Mouse (Mus musculus): ENCODE data around the gene Arid2.
"Not testable (repeated sequence)": the region's sequence is repeated elsewhere in the genome, so short reads cannot be mapped to it uniquely, and the experiment has no call there.

Arid2 gene

GRCm38 (mm10) chr15:96286015-96286934, 1.0 kb upstream of the Arid2 start:
- peak; percentile 94 to 95 for DNase-seq

- no peak for DNase-seq
Measured at GRCm38 (mm10) chr15:96286935-96287292, 404 bp upstream of the Arid2 start.

- DNase-seq = peak; percentile 43 to 61
Measured at GRCm38 (mm10) chr15:96287976-96288835, 888 bp downstream of the Arid2 start.

GRCm38 (mm10) chr15:96288836-96289390, 1.6 kb downstream of the Arid2 start:
- no peak for DNase-seq

DNA sequence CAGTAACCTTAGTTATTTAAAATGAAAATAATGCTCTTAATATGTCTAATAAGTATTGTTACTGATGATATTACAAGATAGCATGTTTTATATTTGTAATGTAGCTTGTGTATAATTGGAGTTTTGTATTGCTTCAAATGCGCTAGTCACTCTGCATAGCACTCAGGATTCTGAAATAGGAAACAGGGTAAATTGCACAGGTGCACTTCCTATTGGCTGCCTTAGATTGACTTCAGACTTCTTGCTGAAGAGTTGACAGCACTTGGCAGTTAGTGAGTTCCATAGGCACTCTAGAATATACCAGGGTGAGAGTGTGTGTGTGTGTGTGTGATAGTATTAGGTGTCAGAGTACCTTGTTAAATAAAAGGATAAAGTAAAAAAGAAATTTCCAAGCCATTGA, 2.7 kb downstream of the Arid2 start:
- DNase-seq = no peak

DNA sequence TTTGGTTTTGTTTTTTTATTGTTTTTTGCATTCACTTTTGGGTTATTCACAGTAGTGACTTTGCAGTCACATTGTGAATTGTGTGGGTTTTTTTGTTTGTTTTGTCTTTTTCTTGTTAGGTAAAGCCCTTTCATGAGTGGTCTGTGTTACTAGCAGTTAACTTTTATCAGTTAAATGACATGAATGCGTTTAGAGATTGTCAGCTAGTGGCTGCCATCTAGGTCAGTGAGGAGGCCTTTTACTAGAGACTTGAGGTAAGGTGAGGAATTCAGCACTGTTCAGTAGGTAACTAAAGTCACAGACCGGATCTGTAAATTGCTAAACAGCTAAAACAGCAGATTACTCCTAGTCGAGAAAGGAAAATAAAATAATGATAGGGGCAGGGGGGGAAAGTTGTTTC, 6.1 kb downstream of the Arid2 start:
- DNase-seq = no peak

DNA sequence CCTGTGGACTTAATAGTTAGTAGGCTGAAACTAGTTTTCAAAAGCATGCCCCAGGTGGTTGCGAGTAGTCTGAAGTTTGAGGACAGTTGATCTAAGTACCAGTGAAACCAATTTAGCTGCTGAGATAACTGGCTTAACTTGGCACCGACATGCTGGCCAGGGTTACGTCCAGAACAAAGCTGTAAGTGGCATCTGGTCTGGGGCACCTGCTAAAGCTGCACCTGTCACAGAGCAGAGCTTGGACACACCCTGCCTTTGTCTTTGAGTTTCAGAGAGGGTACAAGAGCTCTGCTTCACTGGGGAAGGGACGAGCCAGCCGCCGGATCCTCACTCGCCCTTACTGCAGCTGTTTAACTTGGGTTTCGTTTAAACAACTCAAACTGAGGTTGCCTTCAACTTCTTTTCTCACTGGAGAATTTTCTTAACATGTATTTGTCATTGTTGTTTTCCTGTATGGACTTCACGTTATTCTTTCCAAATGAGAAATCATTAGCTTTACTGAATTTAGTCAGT, 9.8 kb downstream of the Arid2 start:
- no peak for DNase-seq

DNA sequence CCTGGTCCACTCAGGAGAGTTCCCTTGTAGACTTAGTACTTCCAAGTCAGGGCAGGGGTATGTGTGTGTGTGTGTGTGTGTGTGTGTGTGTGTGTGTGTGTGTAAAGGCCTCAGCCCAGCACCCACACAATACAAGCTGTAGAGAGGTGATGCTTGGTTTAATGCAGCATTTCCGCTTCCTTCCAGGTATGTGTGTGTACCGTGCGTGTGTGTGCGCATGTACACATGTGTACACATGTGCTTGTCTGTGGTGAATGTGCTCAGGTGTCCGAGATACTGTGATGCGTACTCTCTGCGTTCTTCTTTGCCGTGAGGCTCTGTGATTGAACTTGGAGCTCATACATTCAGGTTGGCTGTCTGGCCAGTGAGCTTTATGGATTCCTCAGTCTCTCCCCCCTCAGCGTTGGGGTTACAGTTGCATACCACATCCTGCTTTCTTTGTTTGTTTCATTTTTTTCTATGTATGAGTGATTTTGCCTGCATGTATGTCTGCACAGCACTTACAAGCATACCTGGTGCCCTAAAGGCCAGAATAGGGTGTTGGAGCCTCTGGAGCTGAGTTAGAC, 10.4 kb downstream of the Arid2 start:
- DNase-seq = no peak

GRCm38 (mm10) chr15:96309310-96309709, 22.0 kb downstream of the Arid2 start:
- DNase-seq = no peak

DNA sequence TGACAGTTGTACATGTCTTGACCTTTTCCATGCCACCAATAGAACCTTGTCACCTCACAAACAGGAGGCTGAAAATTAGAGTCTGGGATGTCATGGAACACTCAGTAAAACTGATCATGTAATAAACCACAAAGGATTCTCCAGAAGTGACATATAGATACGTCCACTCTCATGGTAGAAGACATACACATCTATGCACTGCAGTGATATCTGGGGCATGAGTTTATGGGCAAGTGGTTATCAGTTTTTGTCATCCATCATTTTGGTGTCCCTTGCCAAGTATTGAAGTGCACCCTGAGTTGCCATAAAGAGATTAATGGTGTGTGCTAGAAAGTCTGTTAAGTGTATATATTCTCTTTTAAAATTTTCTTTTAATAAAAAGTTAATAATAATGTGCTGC, 25.6 kb downstream of the Arid2 start:
- no peak for DNase-seq

DNA sequence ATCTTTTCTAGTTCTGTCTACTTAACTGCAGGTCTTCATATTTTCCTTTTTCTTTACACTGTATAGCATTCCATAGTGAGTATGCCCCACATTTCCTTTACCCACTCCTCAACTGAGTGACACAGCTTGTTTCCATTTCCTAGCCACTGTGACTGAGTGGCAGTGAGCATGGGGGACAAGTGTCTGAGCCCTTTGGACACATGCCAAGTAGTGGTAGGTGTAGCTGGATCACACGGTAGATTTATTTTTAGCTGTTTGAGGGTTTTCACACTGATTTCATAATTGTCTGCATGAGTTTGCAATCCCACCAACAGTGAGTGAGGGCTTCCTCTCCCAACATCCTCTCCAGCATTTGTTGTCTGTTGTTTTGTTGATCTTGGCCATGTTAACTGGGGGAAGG, 28.3 kb downstream of the Arid2 start:
- DNase-seq = no peak

DNA sequence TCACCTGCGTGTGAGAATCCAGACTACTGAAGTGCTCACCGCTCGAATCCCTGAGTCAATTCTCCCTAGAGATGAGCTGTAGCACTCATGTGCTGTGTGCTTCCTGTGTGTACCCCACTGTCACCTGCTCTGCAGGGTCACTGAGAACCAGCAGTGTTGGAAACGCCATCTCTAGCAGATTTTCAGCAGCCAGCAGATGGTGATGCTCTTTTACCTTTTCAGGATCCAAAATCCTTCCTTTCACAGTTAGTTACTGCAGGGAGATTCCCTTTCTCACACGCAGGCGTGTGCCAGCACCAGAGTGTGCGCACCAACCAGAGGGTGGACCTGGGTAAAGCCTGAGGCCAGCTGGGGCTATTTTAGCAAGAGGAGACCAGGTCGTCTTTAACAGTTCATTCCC, 32.0 kb downstream of the Arid2 start:
- DNase-seq = no peak

DNA sequence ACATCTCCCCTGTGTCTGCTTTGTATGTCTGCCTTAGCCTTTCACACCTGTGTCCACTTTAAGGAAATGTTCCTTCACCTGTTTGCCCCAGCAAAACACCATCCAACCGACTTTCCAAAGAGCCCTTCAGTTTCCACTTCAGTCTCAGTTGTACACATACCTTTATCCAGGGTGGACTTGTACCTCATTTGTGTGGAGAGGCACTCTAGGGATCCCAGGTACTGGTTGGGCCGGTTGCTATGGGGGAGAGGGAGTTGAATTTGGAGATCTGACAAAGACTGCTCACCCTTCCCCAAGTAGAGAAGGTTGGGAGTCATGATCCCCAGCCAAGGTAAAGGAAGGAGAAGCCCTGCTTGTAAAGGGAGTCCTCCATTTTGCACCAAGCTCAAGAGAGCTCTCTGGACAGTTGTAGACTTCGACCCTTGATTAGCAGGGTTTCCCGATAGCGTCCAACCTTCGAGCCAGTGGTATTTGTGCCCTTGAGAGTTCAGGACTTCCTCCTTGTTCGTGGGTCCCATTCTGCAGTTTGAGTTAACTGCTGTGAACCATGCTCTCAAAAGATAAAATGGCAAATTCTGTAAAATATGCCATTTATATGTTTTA, 38.5 kb downstream of the Arid2 start:
- DNase-seq = no peak

- not testable (repeated sequence) for DNase-seq
Measured at GRCm38 (mm10) chr15:96328722-96329121, 41.4 kb downstream of the Arid2 start.

DNA sequence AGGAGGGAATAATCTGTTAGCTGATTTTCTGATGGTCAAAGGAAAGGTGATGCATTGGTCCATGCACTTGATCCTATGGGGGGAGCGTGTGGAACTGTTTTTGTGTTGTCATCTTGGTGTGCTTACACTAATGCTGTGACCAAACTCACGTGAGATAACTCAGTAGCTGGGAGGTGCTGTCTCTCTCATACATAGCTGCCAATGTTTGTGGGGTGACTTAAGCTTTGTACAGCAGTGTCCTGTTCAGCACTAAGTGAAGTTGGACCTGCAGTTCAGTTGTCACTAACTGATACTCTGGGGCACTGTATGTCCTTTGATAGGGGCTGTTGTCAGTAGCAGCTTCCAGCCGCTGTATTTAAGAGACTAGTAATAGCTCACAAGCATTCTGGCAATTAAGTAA, 43.2 kb downstream of the Arid2 start:
- DNase-seq = no peak

DNA sequence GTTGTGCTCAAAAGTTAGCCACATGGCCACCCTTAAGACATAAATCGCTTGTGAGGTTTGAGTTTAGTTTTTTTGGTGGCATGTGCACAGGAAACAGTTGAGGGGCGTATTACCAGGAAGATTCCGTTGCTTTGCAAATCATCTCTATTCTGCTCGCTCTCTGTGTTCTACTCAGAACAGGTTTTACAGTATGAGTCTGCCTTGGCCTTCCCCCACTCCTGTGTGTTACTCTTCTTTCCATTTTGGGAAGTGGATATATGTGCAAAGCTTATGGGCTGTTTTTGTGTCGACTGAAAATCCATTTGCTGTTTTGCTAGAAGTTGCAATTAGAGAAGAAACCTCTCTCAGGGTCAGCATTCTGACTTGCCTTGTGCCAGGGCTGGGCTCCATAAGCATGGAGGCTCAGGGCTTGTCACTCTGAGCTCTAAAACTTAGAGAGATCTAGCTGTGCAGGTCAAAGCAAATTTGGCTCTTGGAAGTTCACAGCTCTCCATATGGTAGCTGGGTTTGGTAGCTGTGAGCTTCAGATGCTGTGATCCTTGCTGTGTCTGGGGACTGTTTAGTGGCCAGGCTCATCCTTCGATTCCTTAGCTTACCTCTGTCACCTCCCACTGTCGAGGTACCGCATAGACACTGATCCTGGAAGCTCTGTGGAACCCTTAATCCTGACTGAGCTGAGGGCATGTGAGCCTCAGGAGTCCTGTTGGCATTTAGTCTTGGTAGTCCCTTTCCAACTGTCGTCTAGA, 45.3 kb downstream of the Arid2 start:
- no peak for DNase-seq

GRCm38 (mm10) chr15:96333350-96333749, 46.0 kb downstream of the Arid2 start:
- DNase-seq = no peak

DNA sequence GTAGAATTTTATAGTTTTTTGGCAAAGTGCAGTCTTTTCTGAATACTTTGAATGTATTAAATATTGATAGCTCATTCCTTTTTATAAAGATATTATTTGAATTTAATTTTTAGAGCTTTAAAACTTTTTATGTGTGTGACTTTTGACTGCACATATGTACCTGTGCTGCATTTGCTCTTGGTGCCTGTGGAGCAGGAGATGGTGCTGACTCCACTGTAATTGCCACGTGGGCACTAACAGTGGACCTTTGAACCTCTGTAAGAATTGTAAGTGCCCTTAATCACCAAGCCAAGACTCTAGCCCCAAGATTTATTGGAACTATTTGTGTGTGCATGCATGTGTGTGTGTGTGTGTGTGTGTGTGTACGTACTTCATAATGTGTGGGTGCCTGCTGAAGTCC, 53.6 kb downstream of the Arid2 start:
- no peak for DNase-seq

- no peak for DNase-seq
Measured at GRCm38 (mm10) chr15:96342097-96342496, 54.8 kb downstream of the Arid2 start.

- no peak for DNase-seq
Measured at GRCm38 (mm10) chr15:96342871-96343270, 55.6 kb downstream of the Arid2 start.

DNA sequence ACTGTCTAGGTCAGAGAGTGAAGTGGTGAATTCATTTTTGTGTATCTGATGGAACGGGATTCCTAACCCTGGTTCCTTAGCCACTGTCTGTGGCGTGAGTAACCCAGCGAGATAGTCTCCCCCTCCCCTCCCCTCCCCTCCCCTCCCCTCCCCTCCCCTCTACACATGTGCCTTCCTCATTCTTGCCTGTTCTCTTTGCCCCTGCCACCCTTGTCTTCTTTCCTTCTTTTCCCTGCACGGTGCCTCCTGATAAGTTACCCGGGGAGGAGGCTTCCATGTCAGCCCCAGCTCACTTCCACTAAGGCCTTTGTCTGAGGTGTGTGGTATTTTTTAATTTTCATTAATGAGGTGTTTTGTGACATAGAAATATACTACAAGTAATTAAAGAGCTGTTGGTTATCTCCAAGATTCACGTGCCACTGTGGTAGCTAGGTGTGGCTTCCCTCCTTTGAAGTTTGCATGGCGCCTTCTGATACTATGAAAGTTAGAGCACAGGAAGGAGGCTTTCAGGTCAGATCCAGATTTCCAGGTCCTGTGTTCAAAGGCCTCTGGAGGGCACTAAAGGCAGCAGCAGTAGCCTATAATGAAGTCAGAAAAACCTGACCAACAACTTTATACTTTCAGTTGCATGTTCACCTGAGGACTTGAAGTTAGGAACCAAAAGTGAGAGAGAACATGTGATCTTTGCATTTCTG, 57.4 kb downstream of the Arid2 start:
- DNase-seq = no peak
